Mouse (Mus musculus): ENCODE measurements at regions not wholly inside any gene's neighbourhood (a gene's known extent, or its start where the extent isn't known, plus 50 kb on each side); places are given as distances from the start of the nearest gene placed in this dataset.

- TF ChIP-seq CTCF (IDR thresholded peaks at IDR 0.05; ENCODE audit: extremely low read depth, insufficient read depth, low read length) (no peak), POLR2A (IDR thresholded peaks at IDR 0.05; ENCODE audit: extremely low read depth, insufficient read depth, low read length) (no peak)
Measured at GRCm38 (mm10) chr3:66537913-66538312, 241.3 kb upstream of the Veph1 start.

All from cortical plate, adult 2 months (tissue).